Mouse (Mus musculus): ENCODE measurements around the gene Ptpn13.

Ptpn13 gene

GRCm38 (mm10) chr5:103595394-103596226 is 170.6 kb downstream of the Ptpn13 start:
- no peak for DNase-seq (ENCODE audit: low read depth, low spot score)

GRCm38 (mm10) chr5:103596467-103597146 is 171.6 kb downstream of the Ptpn13 start:
- DNase-seq (ENCODE audit: low read depth, low spot score) = no peak

- no peak for DNase-seq (ENCODE audit: low read depth, low spot score)
These were observed 172.6 kb downstream of the Ptpn13 start for GRCm38 (mm10) chr5:103597604-103598003.

GRCm38 (mm10) chr5:103598264-103598663 is 173.3 kb downstream of the Ptpn13 start:
- no peak for DNase-seq (ENCODE audit: low read depth, low spot score)

GRCm38 (mm10) chr5:103598881-103599280 is 173.9 kb downstream of the Ptpn13 start:
- no peak for DNase-seq (ENCODE audit: low read depth, low spot score)

GRCm38 (mm10) chr5:103603115-103603893 is 178.3 kb downstream of the Ptpn13 start:
- no peak for DNase-seq (ENCODE audit: low read depth, low spot score)

- no peak for DNase-seq (ENCODE audit: low read depth, low spot score)
These were observed 180.7 kb downstream of the Ptpn13 start for GRCm38 (mm10) chr5:103605707-103606106.

GRCm38 (mm10) chr5:103610148-103610547 is 185.2 kb downstream of the Ptpn13 start:
- DNase-seq (ENCODE audit: low read depth, low spot score) = no peak

- DNase-seq (ENCODE audit: low read depth, low spot score) = no peak
These were observed 186.0 kb downstream of the Ptpn13 start for GRCm38 (mm10) chr5:103610856-103611472.

- DNase-seq (ENCODE audit: low read depth, low spot score) = no peak
These were observed 187.3 kb downstream of the Ptpn13 start for GRCm38 (mm10) chr5:103612316-103612715.

- DNase-seq (ENCODE audit: low read depth, low spot score) = no peak
These were observed 189.4 kb downstream of the Ptpn13 start for GRCm38 (mm10) chr5:103614356-103614755.

- DNase-seq (ENCODE audit: low read depth, low spot score) = no peak
These were observed 192.2 kb downstream of the Ptpn13 start for GRCm38 (mm10) chr5:103617191-103617590.

- no peak for DNase-seq (ENCODE audit: low read depth, low spot score)
These were observed 195.4 kb downstream of the Ptpn13 start for GRCm38 (mm10) chr5:103620301-103620973.

GRCm38 (mm10) chr5:103622321-103622720 is 197.3 kb downstream of the Ptpn13 start:
- DNase-seq (ENCODE audit: low read depth, low spot score) = no peak

GRCm38 (mm10) chr5:103624831-103625230 is 199.8 kb downstream of the Ptpn13 start:
- no peak for DNase-seq (ENCODE audit: low read depth, low spot score)

GRCm38 (mm10) chr5:103628499-103628898 is 203.5 kb downstream of the Ptpn13 start:
- DNase-seq (ENCODE audit: low read depth, low spot score) = no peak

GRCm38 (mm10) chr5:103629111-103629764 is 204.2 kb downstream of the Ptpn13 start, which contains the start of gene Slc10a6:
Gene Slc10a6 (minus strand): TSS chr5:103629403.
- DNase-seq (ENCODE audit: low read depth, low spot score) = no peak

GRCm38 (mm10) chr5:103629854-103630580 is 205.0 kb downstream of the Ptpn13 start:
- DNase-seq (ENCODE audit: low read depth, low spot score) = no peak

- no peak for DNase-seq (ENCODE audit: low read depth, low spot score)
These were observed 212.2 kb downstream of the Ptpn13 start for GRCm38 (mm10) chr5:103637162-103637561.

GRCm38 (mm10) chr5:103644167-103644566 is 219.2 kb downstream of the Ptpn13 start:
- no peak for DNase-seq (ENCODE audit: low read depth, low spot score)
